Mouse (Mus musculus): ENCODE data around the gene Fignl1.

Gene Fignl1

DNA sequence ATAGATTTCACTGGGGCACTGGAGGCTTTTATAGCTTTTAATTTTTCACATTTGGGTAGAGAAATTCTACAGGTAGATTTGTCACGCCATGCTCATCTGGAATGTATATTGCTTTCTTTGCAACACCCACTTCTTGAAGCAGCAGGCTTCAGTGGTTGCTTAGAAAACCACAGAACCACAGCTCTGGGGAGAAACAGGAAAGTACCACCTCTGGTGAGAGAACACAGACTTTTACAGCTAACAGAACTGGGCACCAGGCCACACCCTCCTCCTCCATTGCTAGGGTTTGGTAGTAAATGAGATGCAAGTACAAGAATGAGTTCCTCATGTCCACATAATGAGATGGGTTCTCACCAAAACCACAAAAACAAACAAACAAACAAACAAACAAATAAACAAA, 42.7 kb downstream of the Fignl1 start:
- DNase-seq (ENCODE audit: low spot score in 2 of 2), result no peak

GRCm38 (mm10) chr11:11765414-11765813, 43.3 kb downstream of the Fignl1 start:
- no peak for DNase-seq (ENCODE audit: low spot score in 2 of 2)

DNA sequence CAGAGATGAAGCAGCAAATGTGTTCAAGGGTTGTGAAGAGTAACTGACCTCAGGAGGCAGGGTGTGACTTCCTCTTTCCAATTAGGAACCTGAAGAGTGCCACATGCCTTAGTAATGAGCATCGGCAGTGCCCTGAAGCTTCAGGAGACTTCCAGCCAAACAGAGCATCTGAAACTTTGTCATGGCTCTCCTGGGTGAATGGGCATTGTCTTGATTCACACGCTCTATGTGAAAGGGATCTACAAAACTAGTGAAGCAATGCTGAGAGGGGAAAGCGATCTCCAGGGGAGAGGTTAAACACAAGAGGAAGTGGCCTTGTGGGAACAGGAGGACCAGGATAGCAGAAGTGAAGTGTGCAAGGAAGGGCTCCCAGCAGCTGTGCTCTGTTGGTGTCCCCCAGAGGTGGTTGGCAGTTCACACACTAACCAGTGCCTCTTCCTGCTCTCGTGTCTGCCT, 45.5 kb downstream of the Fignl1 start:
- DNase-seq (ENCODE audit: low spot score in 2 of 2), result no peak

DNA sequence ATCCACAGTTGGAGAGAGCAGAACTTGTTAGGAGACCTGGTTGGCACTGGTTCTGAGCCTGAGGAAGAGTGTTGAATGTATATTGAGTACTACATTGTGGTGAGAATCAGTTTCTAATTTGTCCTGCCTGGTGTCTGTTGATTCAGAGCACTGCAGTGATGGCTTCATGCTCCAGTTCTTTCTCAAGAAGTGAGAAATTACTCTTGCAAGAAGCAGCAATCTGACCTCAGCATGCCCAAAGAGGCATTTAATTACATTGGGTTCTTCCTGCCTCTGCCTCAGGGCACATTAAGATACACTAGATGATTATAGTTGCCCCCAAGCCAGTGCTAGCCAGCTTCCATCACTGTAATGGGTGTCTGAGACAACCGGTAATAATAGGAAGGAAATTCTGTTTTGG, 49.9 kb downstream of the Fignl1 start:
- no peak for DNase-seq (ENCODE audit: low spot score in 2 of 2)

- DNase-seq (ENCODE audit: low spot score in 2 of 2), result no peak
Observed at GRCm38 (mm10) chr11:11758121-11758520, 50.6 kb downstream of the Fignl1 start.

DNA sequence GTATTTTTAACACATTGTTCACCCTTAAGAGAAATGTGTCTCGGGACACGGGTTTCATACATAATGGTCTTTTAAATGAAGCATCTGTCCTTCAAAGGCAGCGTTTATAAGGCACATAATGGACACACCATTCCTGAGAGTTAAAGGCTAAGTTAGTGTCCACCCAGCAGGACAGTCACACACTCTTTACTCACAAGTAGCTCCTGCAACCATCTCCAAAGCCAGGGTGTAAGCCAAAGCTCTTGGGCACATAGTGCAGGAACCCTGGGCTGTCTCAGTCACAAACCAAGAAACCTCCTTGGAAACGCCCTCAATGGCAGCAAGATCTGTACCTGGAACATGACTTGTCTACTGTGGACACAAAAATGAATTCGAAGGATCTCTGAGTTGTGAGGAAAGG, 55.9 kb downstream of the Fignl1 start:
- DNase-seq (ENCODE audit: low spot score in 2 of 2), result no peak

- DNase-seq (ENCODE audit: low spot score in 2 of 2), result no peak
Observed at GRCm38 (mm10) chr11:11751091-11751490, 57.7 kb downstream of the Fignl1 start.

- no peak for DNase-seq (ENCODE audit: low spot score in 2 of 2)
Observed at GRCm38 (mm10) chr11:11744222-11744621, 64.5 kb downstream of the Fignl1 start.

DNA sequence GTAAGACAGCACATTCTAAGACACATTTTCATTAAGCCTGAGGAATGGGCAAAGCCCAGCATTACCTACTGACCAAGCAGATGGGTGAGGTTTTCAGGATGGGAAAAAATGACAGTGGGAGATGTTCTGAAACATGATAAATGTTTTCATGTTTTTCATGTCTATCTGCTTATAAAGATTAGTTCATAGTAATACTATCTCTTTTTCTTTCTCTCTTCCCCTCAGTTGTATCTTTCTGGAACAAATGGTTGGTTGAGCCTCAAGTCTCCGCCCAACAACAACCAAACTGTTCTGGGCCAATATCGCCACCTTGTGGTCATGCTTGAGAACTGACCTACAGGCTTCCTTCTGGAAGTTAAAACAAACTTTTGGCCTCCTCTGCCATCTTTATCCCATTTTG, 66.1 kb downstream of the Fignl1 start:
- no peak for DNase-seq (ENCODE audit: low spot score in 2 of 2)

- no peak for DNase-seq (ENCODE audit: low spot score in 2 of 2)
Observed at GRCm38 (mm10) chr11:11741574-11741973, 67.2 kb downstream of the Fignl1 start.

GRCm38 (mm10) chr11:11740603-11741002, 68.2 kb downstream of the Fignl1 start:
- DNase-seq (ENCODE audit: low spot score in 2 of 2), result no peak

- DNase-seq (ENCODE audit: low spot score in 2 of 2), result no peak
Observed at GRCm38 (mm10) chr11:11739054-11739453, 69.7 kb downstream of the Fignl1 start.

DNA sequence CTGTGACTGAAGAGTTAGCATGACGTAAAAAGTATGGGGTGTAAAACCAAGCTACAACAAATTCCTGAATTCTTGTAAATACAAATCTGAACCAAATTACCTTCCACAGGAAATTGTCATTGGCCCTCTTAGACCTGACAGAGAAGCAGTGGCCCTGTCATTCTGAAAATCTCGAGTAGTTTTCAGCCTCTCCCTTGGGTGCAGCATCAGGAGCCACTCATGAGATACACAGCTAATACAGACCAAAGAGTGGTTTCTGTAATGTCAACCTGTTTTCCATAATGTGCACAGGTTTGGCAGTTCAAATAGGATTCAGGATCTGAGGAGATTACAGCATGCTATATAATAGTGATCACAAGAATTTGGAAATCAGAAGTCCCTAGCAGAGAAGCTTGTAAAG, 71.2 kb downstream of the Fignl1 start:
- no peak for DNase-seq (ENCODE audit: low spot score in 2 of 2)

Measured in urinary bladder, adult 18-20 months (tissue).